Mouse (Mus musculus) left cerebral cortex, adult 2 months (tissue): Measurements from ENCODE around the gene Lonp1. TPM values are rescaled to one million over a fixed set of nuclear protein-coding genes. Genes with fewer than 3 reads are reported as not detected.
A peak's percentile ranks its signal among the peaks of the same experiment; 100 is the strongest.
"Not testable (repeated sequence)": the region's sequence is repeated elsewhere in the genome, so short reads cannot be mapped to it uniquely, and the experiment has no call there.

Source experiments
- DNase-seq, 2 experiments: peaks; one replicate each; pipeline ENCODE4 v3.0.0; 2021 to 2022; ENCODE audit warnings: low spot score in 2 of 2, mixed read lengths in 1 of 2; ENCODE audit errors: extremely low spot score in 1 of 2
- H3K27ac ChIP-seq: fragments of 200-600 bp; 2 replicates; pipeline ENCODE4 v1.8.1; 2022
- H3K4me3 ChIP-seq: fragments of 200-600 bp; 2 replicates; pipeline ENCODE4 v1.8.1; 2022
- CTCF ChIP-seq: fragments of 200-600 bp; IDR thresholded peaks from 2 replicates; pipeline ENCODE4 v1.8.1; 2022; ENCODE audit warnings: antibody characterized with exemption, mild to moderate bottlenecking, moderate library complexity
- intact Hi-C: fragments of 180-260 bp; cut with DNase I; formaldehyde crosslinking; loops from one replicate; pipeline ENCODE4 v1.15.1; 2025
- total RNA-seq, 2 experiments: library from RNA; stranded (reverse); gene quantifications; 2 replicates each; pipeline ENCODE4 v1.2.3; 2021

The Lonp1 gene
- total RNA-seq, 2 experiments from 2014 or later, result 62.7 to 62.8 TPM

DNA sequence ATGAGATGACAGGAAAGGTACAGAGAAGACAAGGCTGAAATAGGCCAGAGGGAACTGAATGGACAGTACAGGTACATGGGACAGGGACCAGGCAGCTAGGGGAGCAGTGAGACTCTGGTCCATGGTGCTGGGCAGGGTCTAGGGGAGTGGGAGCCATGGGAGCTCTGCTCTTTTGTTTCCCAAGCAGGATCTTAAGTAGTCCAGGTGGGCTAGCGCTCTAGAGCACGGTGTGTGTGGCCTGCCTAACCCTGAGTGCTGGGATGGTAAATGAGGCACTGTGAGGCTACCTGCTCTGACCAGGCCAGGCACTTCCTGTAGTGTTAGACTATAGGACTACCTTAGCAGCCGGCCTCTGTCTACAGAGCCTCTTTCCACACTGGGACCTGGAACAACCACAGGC is 10.0 kb downstream of the Lonp1 start:
- Histone ChIP-seq H3K4me3 (no peak overlapping the region), H3K27ac (no peak overlapping the region)
- no peak for TF ChIP-seq CTCF
- no peak for DNase-seq
- intact Hi-C loops, result no loop called here

- intact Hi-C loops, result no loop called here
- TF ChIP-seq CTCF, result no peak
- no peak overlapping the region for H3K27ac ChIP-seq
- no peak for DNase-seq
- no peak overlapping the region for H3K4me3 ChIP-seq
These were observed 10.9 kb downstream of the Lonp1 start for GRCm38 (mm10) chr17:56615792-56616191.

DNA sequence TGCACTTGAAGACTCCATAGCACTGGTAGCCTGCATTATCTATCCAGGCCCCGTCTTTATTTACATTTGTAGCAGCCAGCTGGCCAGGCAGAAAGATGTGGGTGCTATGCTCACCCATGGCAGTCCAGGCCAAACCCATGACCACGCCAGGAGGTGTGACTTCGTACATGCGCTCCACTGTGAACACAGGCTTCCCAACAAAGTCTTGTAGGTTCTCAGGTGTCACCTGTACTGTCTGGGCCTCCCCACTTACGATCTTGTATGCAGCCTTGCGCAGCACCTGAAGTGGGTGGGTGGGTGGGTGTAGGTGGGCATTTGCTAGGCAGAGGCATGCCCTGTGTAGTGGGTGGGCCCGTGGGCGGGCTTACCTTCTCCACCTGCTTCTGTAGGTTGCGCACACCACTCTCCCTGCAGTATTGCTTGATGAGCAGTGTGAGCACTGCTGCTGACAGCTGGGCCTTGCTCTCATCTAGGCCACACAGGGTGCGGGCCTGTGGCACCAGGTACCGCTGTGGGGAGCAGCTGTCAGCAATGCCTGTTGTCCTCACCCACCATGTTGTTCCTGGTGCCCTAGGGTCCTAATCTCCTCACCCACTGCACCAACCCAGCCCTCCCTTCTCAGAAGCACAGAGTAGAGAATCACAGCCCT is 11.4 kb downstream of the Lonp1 start:
- DNase-seq, result no peak
- Histone ChIP-seq H3K4me3 (no peak overlapping the region), H3K27ac (no peak overlapping the region)
- TF ChIP-seq CTCF, result no peak
- intact Hi-C loops, result no loop called here

DNA sequence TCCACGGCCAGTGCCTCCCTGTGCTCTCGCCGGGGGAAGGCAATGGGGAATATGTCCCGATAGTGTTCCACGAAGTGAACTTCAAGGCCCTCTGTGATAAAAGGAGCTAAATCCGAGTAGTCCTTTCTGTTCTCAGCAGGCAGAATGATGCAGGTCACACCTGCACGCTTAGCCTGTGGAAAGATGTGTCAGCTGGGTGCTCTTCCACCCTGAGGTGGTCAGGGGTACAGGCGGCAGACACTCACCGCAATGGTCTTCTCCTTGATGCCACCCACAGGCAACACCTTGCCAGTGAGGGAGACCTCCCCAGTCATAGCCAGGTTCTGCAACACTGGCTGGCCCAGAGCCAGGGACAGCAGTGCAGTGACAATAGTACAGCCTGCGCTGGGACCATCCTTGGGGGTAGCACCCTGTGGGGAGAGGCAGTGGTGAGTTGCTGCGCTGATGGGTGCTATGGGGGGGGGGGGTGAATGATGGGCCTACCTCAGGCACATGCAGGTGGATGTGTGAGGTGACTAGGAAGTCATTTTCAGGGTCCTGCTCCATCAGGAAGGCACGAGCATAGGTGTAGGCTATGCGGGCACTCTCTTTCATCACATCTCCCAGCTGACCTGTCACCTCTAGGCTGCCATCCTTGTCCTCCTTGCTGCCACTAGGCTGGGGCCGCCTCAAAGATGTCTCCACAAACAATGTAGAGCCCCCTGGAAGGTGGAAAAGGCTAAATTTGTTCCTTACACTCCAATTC is 12.1 kb downstream of the Lonp1 start:
- TF ChIP-seq CTCF, result no peak
- Histone ChIP-seq H3K27ac (0 out of 2 replicates have a peak overlapping the region, but pooled peaks have one; percentile 4), H3K4me3 (peak overlapping the region; percentile 81)
- DNase-seq, result no peak
- intact Hi-C loops, result loop anchor here (5.0 kb wide), 1 partner anchor 148 kb away; the partner anchor contains the start of gene Dus3l

DNA sequence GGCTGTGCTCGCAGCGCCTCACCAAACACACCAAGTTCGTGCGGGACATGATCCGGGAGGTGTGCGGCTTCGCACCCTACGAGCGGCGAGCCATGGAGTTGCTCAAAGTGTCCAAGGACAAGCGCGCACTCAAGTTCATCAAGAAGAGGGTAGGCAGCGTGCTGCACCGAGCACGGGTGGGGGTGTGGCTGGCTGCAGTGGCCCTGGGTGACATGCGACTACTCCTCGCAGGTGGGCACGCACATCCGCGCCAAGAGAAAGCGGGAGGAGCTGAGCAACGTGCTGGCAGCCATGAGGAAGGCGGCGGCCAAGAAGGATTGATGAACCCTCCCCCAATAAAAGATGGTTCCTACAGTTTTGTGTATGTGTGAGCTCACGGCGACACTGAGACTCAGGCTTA is 12.8 kb downstream of the Lonp1 start:
- intact Hi-C loops, result loop anchor here (2.0 to 5.0 kb wide), 2 partner anchors 55 to 148 kb away; partner anchors contain the start of gene Dus3l
- not testable (repeated sequence) for DNase-seq
- Histone ChIP-seq H3K27ac (peak overlapping the region; percentile 93), H3K4me3 (peak overlapping the region; percentile 81)

DNA sequence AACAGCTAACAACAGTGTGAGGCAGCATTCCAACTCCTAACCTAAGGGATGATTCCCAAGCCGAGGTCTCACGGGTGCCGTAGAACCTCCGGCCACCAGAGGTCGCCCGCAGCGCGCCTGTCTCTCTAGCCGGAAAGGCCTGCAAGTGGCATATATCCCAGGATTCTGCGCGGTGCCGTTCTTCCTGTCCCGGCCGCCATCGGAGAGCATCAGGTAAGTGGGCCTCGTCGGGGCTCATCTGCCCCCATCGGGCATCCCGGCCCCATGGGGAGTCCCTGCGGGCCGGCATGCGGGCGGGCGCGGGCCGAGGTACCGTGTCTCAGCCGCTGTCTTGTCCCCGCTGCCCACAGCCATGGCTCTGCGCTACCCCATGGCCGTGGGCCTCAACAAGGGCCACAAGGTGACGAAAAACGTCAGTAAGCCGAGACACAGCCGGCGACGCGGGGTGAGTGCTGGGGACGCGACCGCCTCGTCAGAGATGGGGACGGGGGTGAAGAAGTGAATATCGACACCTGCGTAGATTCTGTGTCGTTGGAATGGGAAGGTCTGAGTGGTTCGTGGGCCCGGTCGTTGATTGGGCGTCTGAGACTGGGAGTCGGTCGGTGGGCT is 13.3 kb downstream of the Lonp1 start, which contains the start of gene Rpl36:
Gene Rpl36 (plus strand): TSS at position 181 of the 609 bp plus-strand sequence.
- intact Hi-C loops, result loop anchor here (2.0 to 5.0 kb wide), 2 partner anchors 55 to 149 kb away; partner anchors contain the start of gene Dus3l
- peak; percentile 99 for TF ChIP-seq CTCF
- Histone ChIP-seq H3K4me3 (peak within 1 kb of the TSS; percentile 81), H3K27ac (peak within 1 kb of the TSS; percentile 93)
- peak; percentile 94 to 97 for DNase-seq

DNA sequence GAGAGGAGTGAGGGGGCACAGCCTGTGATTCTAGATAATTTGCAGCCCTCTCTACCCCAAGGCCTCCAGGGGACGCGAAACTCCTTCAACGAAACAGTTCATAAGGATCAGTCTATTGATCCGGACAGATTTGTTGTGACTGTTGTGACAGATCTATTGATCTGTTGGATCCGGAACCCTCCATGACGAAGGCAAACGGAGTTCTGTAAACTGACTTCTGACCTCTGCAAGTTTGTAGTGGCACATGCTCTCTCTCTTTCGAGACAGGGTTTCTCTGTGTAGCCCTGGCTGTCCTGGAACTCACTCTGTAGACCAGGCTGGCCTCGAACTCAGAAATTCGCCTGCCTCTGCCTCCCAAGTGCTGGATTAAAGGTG is 14.1 kb downstream of the Lonp1 start:
- H3K27ac ChIP-seq, H3K4me3 ChIP-seq, DNase-seq: not testable (repeated sequence)
- intact Hi-C loops, result loop anchor here (2.0 to 5.0 kb wide), 2 partner anchors 56 to 150 kb away; partner anchors contain the start of gene Dus3l

DNA sequence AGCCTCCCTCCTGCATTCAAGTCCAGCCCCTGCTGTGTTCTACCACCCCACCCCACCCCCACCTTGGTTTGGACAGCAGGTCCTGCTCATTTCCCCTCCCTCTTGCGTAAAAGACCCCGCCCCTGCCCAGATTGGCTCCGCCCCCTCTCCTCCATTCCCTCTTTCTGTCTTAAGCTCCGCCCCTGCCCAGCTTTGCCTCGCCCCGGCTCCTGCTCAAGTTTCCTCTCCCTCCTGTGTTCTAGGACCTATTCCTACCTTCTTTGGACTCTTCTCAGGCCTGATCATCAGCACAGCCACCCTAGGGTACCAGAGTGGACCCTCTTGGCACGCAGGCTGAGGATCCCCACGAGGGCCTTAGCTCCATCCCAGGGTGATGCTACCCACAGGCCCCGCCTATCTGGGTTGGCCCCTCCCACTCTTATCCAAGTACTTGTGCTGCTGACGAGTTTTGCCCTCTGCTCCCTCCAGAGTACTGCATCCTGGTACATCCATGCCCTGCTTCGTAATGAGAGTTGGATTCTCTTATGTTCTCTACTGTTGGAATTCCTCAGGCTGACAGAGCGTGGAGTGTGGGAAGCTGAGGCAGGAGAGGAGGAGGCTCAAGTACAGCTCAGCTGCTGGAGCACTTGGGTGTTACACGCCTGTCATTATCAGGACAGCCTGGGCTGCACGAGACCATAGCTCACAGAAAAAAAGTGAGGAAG is 14.7 kb downstream of the Lonp1 start:
- DNase-seq, result no peak
- intact Hi-C loops, result loop anchor here (2.0 to 5.0 kb wide), 2 partner anchors 57 to 150 kb away; partner anchors contain the start of gene Dus3l
- Histone ChIP-seq H3K27ac (no peak overlapping the region), H3K4me3 (no peak overlapping the region)
- TF ChIP-seq CTCF, result no peak

GRCm38 (mm10) chr17:56611323-56611722 is 15.4 kb downstream of the Lonp1 start:
- no peak for DNase-seq
- no peak overlapping the region for H3K27ac ChIP-seq
- no peak for TF ChIP-seq CTCF
- no peak overlapping the region for H3K4me3 ChIP-seq
- intact Hi-C loops, result loop anchor here (5.0 kb wide), 1 partner anchor 151 kb away; the partner anchor contains the start of gene Dus3l

GRCm38 (mm10) chr17:56609452-56610171 is 17.1 kb downstream of the Lonp1 start, which contains the start of gene 2410015M20Rik:
TSS of gene 2410015M20Rik (minus strand) at chr17:56609771.
- Histone ChIP-seq H3K27ac (peak within 1 kb of the TSS; percentile 96), H3K4me3 (peak within 1 kb of the TSS; percentile 93)
- DNase-seq, result peak; percentile 93 to 95
- TF ChIP-seq CTCF, result peak; percentile 73
- intact Hi-C loops, result loop anchor here (2.0 to 5.0 kb wide), 2 partner anchors 25 to 153 kb away; partner anchors contain the start of genes Dus3l, Safb and Safb2
